Mouse (Mus musculus) monocyte, adult 5-6 weeks (primary cell): Measurements from ENCODE around the gene Ugt1a10. TPM values are rescaled to one million over a fixed set of nuclear protein-coding genes. Genes with fewer than 3 reads are reported as not detected.
"Not testable (repeated sequence)": the region's sequence is repeated elsewhere in the genome, so short reads cannot be mapped to it uniquely, and the experiment has no call there.

Source experiments
- ATAC-seq: fragments of 153-309, 156-312 bp; replicated peaks from 2 replicates; pipeline ENCODE4 v1.8.0; 2017; ENCODE audit warnings: mild to moderate bottlenecking; ENCODE audit not compliant: low TSS enrichment, insufficient number of reproducible peaks, severe bottlenecking, poor library complexity, low FRiP score
- total RNA-seq: library from RNA; stranded (forward); fragments of 200-1000, 200-491, 200-594 nt; gene quantifications from 3 replicates; pipeline ENCODE4 v1.2.3, GENCODE M21; 2017

Ugt1a10 gene
- total RNA-seq, 1 experiment from 2014 or later = not detected

- ATAC-seq = no peak
Measured at GRCm38 (mm10) chr1:88087513-88087912, 32.3 kb downstream of the Ugt1a10 start, which contains the start of gene Ugt1a8. Gene Ugt1a8 (plus strand): TSS chr1:88087813.

- peak; percentile 58 for ATAC-seq
Measured at GRCm38 (mm10) chr1:88092341-88092740, 37.2 kb downstream of the Ugt1a10 start.

GRCm38 (mm10) chr1:88094270-88094676 is 39.1 kb downstream of the Ugt1a10 start:
- peak; percentile 67 for ATAC-seq

GRCm38 (mm10) chr1:88094941-88095492 is 39.8 kb downstream of the Ugt1a10 start, which contains the start of gene Ugt1a7c:
Gene Ugt1a7c (plus strand): TSS chr1:88095062.
- peak; percentile 78 for ATAC-seq

- ATAC-seq = not testable (repeated sequence)
Measured at GRCm38 (mm10) chr1:88098546-88098945, 43.4 kb downstream of the Ugt1a10 start.

GRCm38 (mm10) chr1:88099691-88100090 is 44.5 kb downstream of the Ugt1a10 start:
- not testable (repeated sequence) for ATAC-seq

GRCm38 (mm10) chr1:88103019-88103418 is 47.8 kb downstream of the Ugt1a10 start, which contains the start of gene Ugt1a6b:
Gene Ugt1a6b (plus strand): TSS chr1:88103252.
- ATAC-seq = peak; percentile 95

GRCm38 (mm10) chr1:88103697-88104468 is 48.7 kb downstream of the Ugt1a10 start:
- not testable (repeated sequence) for ATAC-seq

- no peak for ATAC-seq
Measured at GRCm38 (mm10) chr1:88104667-88105430, 49.7 kb downstream of the Ugt1a10 start.

- ATAC-seq = no peak
Measured at GRCm38 (mm10) chr1:88105656-88106055, 50.5 kb downstream of the Ugt1a10 start.

GRCm38 (mm10) chr1:88109027-88109557 is 53.9 kb downstream of the Ugt1a10 start:
- not testable (repeated sequence) for ATAC-seq

- not testable (repeated sequence) for ATAC-seq
Measured at GRCm38 (mm10) chr1:88109604-88110003, 54.4 kb downstream of the Ugt1a10 start.

GRCm38 (mm10) chr1:88112769-88113168 is 57.6 kb downstream of the Ugt1a10 start:
- ATAC-seq = not testable (repeated sequence)

GRCm38 (mm10) chr1:88120550-88120949 is 65.4 kb downstream of the Ugt1a10 start:
- ATAC-seq = peak; percentile 76

GRCm38 (mm10) chr1:88121521-88121920 is 66.3 kb downstream of the Ugt1a10 start:
- ATAC-seq = not testable (repeated sequence)

GRCm38 (mm10) chr1:88125827-88126360 is 70.7 kb downstream of the Ugt1a10 start:
- ATAC-seq = peak; percentile 74

GRCm38 (mm10) chr1:88129091-88129490 is 73.9 kb downstream of the Ugt1a10 start:
- not testable (repeated sequence) for ATAC-seq

GRCm38 (mm10) chr1:88130223-88130622 is 75.0 kb downstream of the Ugt1a10 start:
- not testable (repeated sequence) for ATAC-seq
